Mouse (Mus musculus) liver, adult 2 months (tissue): Measurements from ENCODE around the gene Gsdma3. TPM values are rescaled to one million over a fixed set of nuclear protein-coding genes. Genes with fewer than 3 reads are reported as not detected.
"Not testable (repeated sequence)": the region's sequence is repeated elsewhere in the genome, so short reads cannot be mapped to it uniquely, and the experiment has no call there.

Experiments
- DNase-seq: peaks from one replicate; pipeline ENCODE4 v3.0.0-alpha.2; 2011; ENCODE audit warnings: low read depth, low spot score; ENCODE audit errors: extremely low read depth
- H3K27ac ChIP-seq: fragments of 200-500 bp; replicated peaks from 2 replicates; pipeline ENCODE4 v1.5.1; 2012; ENCODE audit warnings: low read depth, mild to moderate bottlenecking, control low read depth, inconsistent platforms, low read length; ENCODE audit not compliant: insufficient read depth
- H3K27me3 ChIP-seq: fragments of 200-500 bp; 2 replicates; pipeline ENCODE4 v1.6.1; 2012; ENCODE audit warnings: mild to moderate bottlenecking, moderate library complexity, low read length, inconsistent platforms; ENCODE audit not compliant: control insufficient read depth, insufficient read depth
- H3K36me3 ChIP-seq: fragments of 200-500 bp; 2 replicates; pipeline ENCODE4 v1.6.1; 2012; ENCODE audit warnings: low read length, inconsistent platforms; ENCODE audit not compliant: control insufficient read depth, insufficient read depth
- H3K4me1 ChIP-seq: fragments of 200-500 bp; 2 replicates; pipeline ENCODE4 v1.6.1; 2011; ENCODE audit warnings: low read length; ENCODE audit not compliant: control insufficient read depth, insufficient read depth
- H3K4me3 ChIP-seq: fragments of 200-500 bp; 2 replicates; pipeline ENCODE4 v1.5.1; 2011; ENCODE audit warnings: low read depth, mild to moderate bottlenecking, control low read depth, low read length, moderate library complexity; ENCODE audit not compliant: insufficient read depth
- H3K79me2 ChIP-seq: fragments of 200-500 bp; 2 replicates; pipeline ENCODE4 v1.6.1; 2012; ENCODE audit warnings: inconsistent platforms, mild to moderate bottlenecking, low read length, moderate library complexity; ENCODE audit not compliant: control insufficient read depth, insufficient read depth
- H3K9ac ChIP-seq: fragments of 200-500 bp; 2 replicates; pipeline ENCODE4 v1.6.1; 2012; ENCODE audit warnings: low read depth, mild to moderate bottlenecking, control low read depth, inconsistent platforms, low read length
- CTCF ChIP-seq: fragments of 200-500 bp; IDR thresholded peaks from 2 replicates; pipeline ENCODE4 v1.5.1; 2011; ENCODE audit warnings: low read depth, low read length, control low read depth
- POLR2A ChIP-seq: fragments of 200-500 bp; IDR thresholded peaks from 2 replicates; pipeline ENCODE4 v1.6.1; 2011; ENCODE audit warnings: low read length, control low read depth; ENCODE audit not compliant: insufficient read depth; ENCODE audit errors: extremely low read depth
- WGBS: fragments of 180-500 bp; shearing (Covaris S2); methylation state at CpG from one replicate; pipeline ENCODE4 v1.1.7; 2018; 5-methylcytosine and 5-hydroxymethylcytosine counted together
- polyA plus RNA-seq: library from polyadenylated mRNA; depleted of rRNA; stranded (reverse); fragments of >200 nt; gene quantifications from 2 replicates; pipeline ENCODE4 v1.2.3, GENCODE M21; 2012
- total RNA-seq: library from RNA; depleted of rRNA; stranded (reverse); fragments of >200 nt; gene quantifications from 2 replicates; pipeline ENCODE4 v1.2.3, GENCODE M21; 2014

Gene Gsdma3
- total and polyA plus RNA-seq, 2 experiments = not detected

- not testable (repeated sequence) for H3K27ac ChIP-seq, H3K4me1 ChIP-seq, H3K36me3 ChIP-seq, H3K79me2 ChIP-seq, H3K27me3 ChIP-seq, H3K9ac ChIP-seq, H3K4me3 ChIP-seq
- 5% methylated on average over 7 of the region's 7 CpGs for WGBS
- DNase-seq = peak; percentile 19
- TF ChIP-seq CTCF = peak; percentile 40
Observed at GRCm38 (mm10) chr11:98673136-98673535, 47.0 kb downstream of the Gsdma3 start.

- TF ChIP-seq CTCF (no peak), POLR2A (no peak)
- Histone ChIP-seq H3K27me3 (0 out of 2 replicates have a peak, but pooled peaks cover 3% of the 10 kb centered on the region), H3K4me1 (no peaks in the 10 kb centered on the region), H3K27ac (no peak overlapping the region), H3K36me3 (no peaks in the 10 kb centered on the region), H3K9ac (no peak overlapping the region), H3K4me3 (no peak overlapping the region), H3K79me2 (no peaks in the 10 kb centered on the region)
- 67% methylated on average over 7 of the region's 7 CpGs for WGBS
- no peak for DNase-seq
Observed at GRCm38 (mm10) chr11:98675829-98676363, 49.7 kb downstream of the Gsdma3 start.

- Histone ChIP-seq H3K9ac (no peak overlapping the region), H3K4me1 (peaks cover 5% of the 10 kb centered on the region), H3K36me3 (no peaks in the 10 kb centered on the region), H3K27me3 (no peaks in the 10 kb centered on the region), H3K27ac (no peak overlapping the region), H3K4me3 (no peak overlapping the region), H3K79me2 (peaks cover 6% of the 10 kb centered on the region; the same call in 1 of the 2 replicates)
- 97% methylated on average over 1 of the region's 1 CpGs for WGBS
- no peak for DNase-seq
- TF ChIP-seq CTCF (no peak), POLR2A (no peak)
Observed at GRCm38 (mm10) chr11:98680023-98680422, 53.9 kb downstream of the Gsdma3 start.

GRCm38 (mm10) chr11:98680595-98680994 is 54.4 kb downstream of the Gsdma3 start:
- not testable (repeated sequence) for H3K79me2 ChIP-seq, DNase-seq, H3K4me1 ChIP-seq, H3K36me3 ChIP-seq, H3K27ac ChIP-seq, H3K9ac ChIP-seq, H3K4me3 ChIP-seq, H3K27me3 ChIP-seq
- 95% methylated on average over 4 of the region's 4 CpGs for WGBS

GRCm38 (mm10) chr11:98681186-98681585 is 55.0 kb downstream of the Gsdma3 start:
- WGBS = 78% methylated on average over 4 of the region's 4 CpGs
- no peak for DNase-seq
- Histone ChIP-seq H3K27me3 (no peaks in the 10 kb centered on the region), H3K36me3 (peaks cover 3% of the 10 kb centered on the region; the same call in 1 of the 2 replicates), H3K9ac (no peak overlapping the region), H3K4me1 (peaks cover 5% of the 10 kb centered on the region), H3K27ac (no peak overlapping the region), H3K4me3 (no peak overlapping the region), H3K79me2 (peaks cover 9% of the 10 kb centered on the region; the same call in 1 of the 2 replicates)
- TF ChIP-seq CTCF (no peak), POLR2A (no peak)

- TF ChIP-seq CTCF = no peak
- peak; percentile 83 for TF ChIP-seq POLR2A
- WGBS = 4% methylated on average over 45 of the region's 45 CpGs
- peaks cover 5% of the 10 kb centered on the region for H3K4me1 ChIP-seq
Observed at GRCm38 (mm10) chr11:98681786-98682745, 55.9 kb downstream of the Gsdma3 start, which contains the start of gene Psmd3. TSS of gene Psmd3 (plus strand) at chr11:98682554.

More at GRCm38 (mm10) chr11:98681786-98682745, 55.9 kb downstream of the Gsdma3 start, which contains the start of gene Psmd3:
- Histone ChIP-seq H3K9ac (peak within 1 kb of the TSS; percentile 82), H3K79me2 (peaks cover 9% of the 10 kb centered on the region; the same call in 1 of the 2 replicates), H3K36me3 (peaks cover 10% of the 10 kb centered on the region; the same call in 1 of the 2 replicates), H3K4me3 (peak within 1 kb of the TSS; percentile 79), H3K27ac (peak within 1 kb of the TSS; percentile 56), H3K27me3 (no peaks in the 10 kb centered on the region)
- DNase-seq = peak; percentile 93
